Mouse (Mus musculus) left cerebral cortex, adult 2 months (tissue): ENCODE data around the gene Prickle1. TPM values are rescaled to one million over a fixed set of nuclear protein-coding genes. Genes with fewer than 3 reads are reported as not detected.

Experiments
- DNase-seq, 2 experiments: peaks; one replicate each; pipeline ENCODE4 v3.0.0; 2021 to 2022; ENCODE audit warnings: low spot score in 2 of 2, mixed read lengths in 1 of 2; ENCODE audit errors: extremely low spot score in 1 of 2
- H3K27ac ChIP-seq: fragments of 200-600 bp; 2 replicates; pipeline ENCODE4 v1.8.1; 2022
- H3K4me3 ChIP-seq: fragments of 200-600 bp; 2 replicates; pipeline ENCODE4 v1.8.1; 2022
- CTCF ChIP-seq: fragments of 200-600 bp; IDR thresholded peaks from 2 replicates; pipeline ENCODE4 v1.8.1; 2022; ENCODE audit warnings: antibody characterized with exemption, mild to moderate bottlenecking, moderate library complexity
- intact Hi-C: fragments of 180-260 bp; cut with DNase I; formaldehyde crosslinking; loops from one replicate; pipeline ENCODE4 v1.15.1; 2025
- total RNA-seq, 2 experiments: library from RNA; stranded (reverse); gene quantifications; 2 replicates each; pipeline ENCODE4 v1.2.3; 2021

The Prickle1 gene
- total RNA-seq, 2 experiments from 2014 or later, result 92.4 to 93.4 TPM

DNA sequence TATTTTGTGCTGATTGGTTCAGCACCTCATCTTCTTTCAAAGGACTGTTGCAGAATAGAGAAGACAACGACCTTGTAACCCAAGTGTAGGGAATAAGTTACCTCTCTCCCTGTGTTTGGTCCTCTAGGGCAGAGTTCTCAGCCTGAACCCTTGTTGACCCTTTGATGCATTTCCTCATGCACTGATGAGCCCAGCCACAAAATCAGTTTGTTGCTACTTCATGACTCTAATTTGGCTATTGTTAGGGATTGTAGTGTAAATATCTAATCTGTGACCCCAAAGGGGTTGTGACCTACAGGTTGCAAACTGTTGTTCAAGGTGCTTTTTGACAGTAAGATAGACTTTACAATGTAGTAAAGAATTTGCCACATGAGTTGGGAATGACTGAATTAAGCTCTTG is 142.4 kb downstream of the Prickle1 start:
- no peak for TF ChIP-seq CTCF
- intact Hi-C loops, result no loop called here
- no peak for DNase-seq
- Histone ChIP-seq H3K4me3 (no peak overlapping the region), H3K27ac (no peak overlapping the region)

Other genes starting within 250 kb of the Prickle1 start
- 10 to 100 TPM; 81.6 to 89.6 TPM for gene Zcrb1, start 197.6 kb downstream of the Prickle1 start, total RNA-seq
- gene Pphln1, start 197.5 kb downstream of the Prickle1 start, total RNA-seq, result 10 to 100 TPM; 38.7 to 41.7 TPM